Mouse (Mus musculus) embryonic facial prominence, embryonic 14.5 days (tissue): ENCODE data around the gene Ier5l. TPM values are rescaled to one million over a fixed set of nuclear protein-coding genes. Genes with fewer than 3 reads are reported as not detected.

Experiments used
- ATAC-seq: fragments of 200-750 bp; cut with Nextera tagmentation; 2 replicates; pipeline ENCODE4 v1.8.0; 2017; ENCODE audit warnings: low read depth, moderate number of reproducible peaks, moderate TSS enrichment
- DNase-seq: peaks from one replicate; pipeline ENCODE4 v3.0.0-alpha.2; 2015; ENCODE audit warnings: low spot score
- H3K27ac ChIP-seq: fragments of 300-500 bp; sonication (generic); replicated peaks from 2 replicates; pipeline ENCODE4 v1.5.1; 2014; ENCODE audit warnings: low read depth, mild to moderate bottlenecking, low read length, moderate library complexity
- H3K27me3 ChIP-seq: fragments of 300-500 bp; sonication (generic); replicated peaks from 2 replicates; pipeline ENCODE4 v1.6.1; 2014; ENCODE audit warnings: low read length; ENCODE audit not compliant: control insufficient read depth, insufficient read depth
- H3K36me3 ChIP-seq: fragments of 300-500 bp; sonication (generic); 2 replicates; pipeline ENCODE4 v1.6.1; 2014; ENCODE audit warnings: low read length, mixed read lengths; ENCODE audit not compliant: control insufficient read depth, insufficient read depth
- H3K4me1 ChIP-seq: fragments of 300-500 bp; sonication (generic); 2 replicates; pipeline ENCODE4 v1.6.1; 2014; ENCODE audit warnings: antibody characterized with exemption, low read length; ENCODE audit not compliant: control insufficient read depth, insufficient read depth
- H3K4me2 ChIP-seq: fragments of 300-500 bp; sonication (generic); 2 replicates; pipeline ENCODE4 v1.6.1; 2014; ENCODE audit warnings: low read depth, mild to moderate bottlenecking, low read length, moderate library complexity, mixed read lengths
- H3K4me3 ChIP-seq: fragments of 300-500 bp; sonication (generic); 2 replicates; pipeline ENCODE4 v1.5.1; 2014; ENCODE audit warnings: low read depth, mild to moderate bottlenecking, low read length
- H3K9ac ChIP-seq: fragments of 300-500 bp; sonication (generic); 2 replicates; pipeline ENCODE4 v1.6.1; 2014; ENCODE audit warnings: low read depth, mild to moderate bottlenecking, low read length, moderate library complexity, mixed read lengths
- H3K9me3 ChIP-seq: fragments of 300-500 bp; sonication (generic); 2 replicates; pipeline ENCODE4 v1.6.1; 2016; ENCODE audit warnings: low read length; ENCODE audit not compliant: control insufficient read depth
- WGBS: fragments of 180-500 bp; shearing (Covaris S2); extraction: QIAGEN DNeasy Blood & Tissue Kit; methylation state at CpG from one replicate; pipeline ENCODE4 v1.1.7; 2014; 5-methylcytosine and 5-hydroxymethylcytosine counted together
- polyA plus RNA-seq: library from polyadenylated mRNA; unstranded; fragments of >200 nt; fragmentation: Nextera tagmentation; extraction: Ambion mirVana; gene quantifications from 2 replicates; pipeline ENCODE4 v1.2.1, GENCODE M21; 2014

The Ier5l gene
- 3.4 TPM in 2 replicates for polyA plus RNA-seq

DNA sequence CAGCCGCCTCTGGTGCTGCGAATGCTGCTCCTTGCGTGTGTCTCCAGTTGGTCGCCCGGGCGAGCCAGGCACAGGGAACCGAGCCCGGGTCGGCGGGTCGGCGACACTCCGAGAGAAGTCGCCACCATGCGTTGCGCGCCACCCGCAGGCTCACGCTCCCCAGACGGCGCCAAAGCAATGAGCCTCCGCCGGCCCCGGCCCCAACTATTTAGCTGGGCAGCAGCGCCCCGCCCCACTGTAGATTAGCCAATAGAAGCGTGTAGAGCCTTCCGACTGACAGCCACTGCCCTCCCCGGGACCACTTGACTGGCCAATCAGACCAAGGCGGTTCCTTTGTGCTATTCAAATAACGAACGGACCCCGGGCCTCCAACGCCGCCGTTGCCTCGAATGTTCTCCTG, at the start of gene Ier5l:
Gene Ier5l (minus strand): TSS at position 181 of the 400 bp plus-strand sequence.
- Histone ChIP-seq H3K9me3 (no peaks in the 10 kb centered on the region), H3K4me1 (peaks cover 17% of the 10 kb centered on the region), H3K9ac (peak within 1 kb of the TSS; percentile 98), H3K36me3 (no peaks in the 10 kb centered on the region), H3K27ac (peak within 1 kb of the TSS; percentile 98), H3K27me3 (no peaks in the 10 kb centered on the region), H3K4me3 (peak within 1 kb of the TSS; percentile 98), H3K4me2 (peak within 1 kb of the TSS; percentile 82)
- ATAC-seq (peak; percentile 90), DNase-seq (peak; percentile 99)
- 4% methylated on average over 30 of the region's 37 CpGs for WGBS

DNA sequence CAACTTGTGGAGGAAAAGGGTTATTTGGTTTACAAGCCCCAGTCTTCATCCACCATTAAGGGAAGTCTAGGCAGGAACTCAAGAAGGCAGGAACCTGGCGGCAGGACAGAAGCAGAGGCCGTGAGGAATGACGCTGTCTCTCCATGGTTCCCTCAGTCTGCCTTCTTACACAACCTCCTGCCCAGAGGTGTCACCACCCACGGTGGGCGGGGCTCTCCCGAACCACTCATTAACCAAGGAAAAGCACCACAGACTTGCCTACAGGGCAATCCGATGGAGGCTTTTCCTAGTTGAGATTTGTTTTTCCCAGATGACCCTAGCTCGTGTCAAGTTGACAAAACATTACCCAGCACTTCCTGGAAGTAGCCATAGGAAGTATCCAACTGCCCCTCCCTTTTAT, 49.7 kb upstream of the Ier5l start:
- WGBS: 77% methylated on average over 8 of the region's 8 CpGs
- peaks cover 8% of the 10 kb centered on the region; the same call in 1 of the 2 replicates for H3K4me1 ChIP-seq
- ATAC-seq (no peak), DNase-seq (no peak)
- no peaks in the 10 kb centered on the region for H3K27me3 ChIP-seq
- no peaks in the 10 kb centered on the region for H3K9me3 ChIP-seq
- no peaks in the 10 kb centered on the region for H3K36me3 ChIP-seq
- no peak overlapping the region for H3K9ac ChIP-seq
- no peak overlapping the region for H3K4me2 ChIP-seq
- no peak overlapping the region for H3K4me3 ChIP-seq
- no peak overlapping the region for H3K27ac ChIP-seq

DNA sequence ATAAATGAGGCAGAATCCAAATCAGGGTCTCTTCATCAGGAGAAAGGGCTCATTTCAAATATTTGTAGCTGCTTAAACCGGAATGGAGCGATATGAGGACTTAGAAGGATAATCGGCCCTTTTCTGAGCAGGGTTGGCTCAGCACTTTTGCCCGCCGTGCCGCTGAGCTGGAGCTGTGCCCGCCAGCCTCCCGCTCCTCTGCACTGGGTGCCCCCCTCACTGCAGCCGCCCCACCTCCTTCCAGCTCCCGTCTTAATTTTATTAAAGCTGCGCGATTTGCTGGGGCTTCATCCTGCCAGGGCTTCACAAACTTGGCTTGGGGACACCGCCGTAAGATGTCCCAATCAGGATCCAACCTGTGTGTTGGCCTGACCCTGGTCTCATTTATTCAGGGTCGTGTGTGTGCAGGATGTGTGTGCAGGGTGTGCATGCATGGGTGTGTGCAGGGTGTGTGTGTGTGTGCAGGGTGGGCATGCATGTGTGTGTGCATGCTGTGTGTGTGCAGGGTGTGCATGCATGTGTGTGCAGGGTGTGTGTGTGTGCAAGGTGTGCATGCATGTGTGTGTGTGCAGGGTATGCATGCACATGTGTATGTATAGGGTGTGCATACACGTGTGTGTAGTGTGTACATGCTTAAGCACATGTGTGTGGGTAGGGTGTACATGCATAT, 36.8 kb upstream of the Ier5l start:
- H3K36me3 ChIP-seq: no peaks in the 10 kb centered on the region
- H3K4me1 ChIP-seq: no peaks in the 10 kb centered on the region
- H3K4me2 ChIP-seq: no peak overlapping the region
- no peaks in the 10 kb centered on the region for H3K27me3 ChIP-seq
- no peak overlapping the region for H3K4me3 ChIP-seq
- H3K9ac ChIP-seq: no peak overlapping the region
- H3K27ac ChIP-seq: no peak overlapping the region
- WGBS: 66% methylated on average over 16 of the region's 16 CpGs
- 0 out of 2 replicates have a peak, but pooled peaks have one; percentile 39 for ATAC-seq
- no peaks in the 10 kb centered on the region for H3K9me3 ChIP-seq
- DNase-seq: peak; percentile 25

DNA sequence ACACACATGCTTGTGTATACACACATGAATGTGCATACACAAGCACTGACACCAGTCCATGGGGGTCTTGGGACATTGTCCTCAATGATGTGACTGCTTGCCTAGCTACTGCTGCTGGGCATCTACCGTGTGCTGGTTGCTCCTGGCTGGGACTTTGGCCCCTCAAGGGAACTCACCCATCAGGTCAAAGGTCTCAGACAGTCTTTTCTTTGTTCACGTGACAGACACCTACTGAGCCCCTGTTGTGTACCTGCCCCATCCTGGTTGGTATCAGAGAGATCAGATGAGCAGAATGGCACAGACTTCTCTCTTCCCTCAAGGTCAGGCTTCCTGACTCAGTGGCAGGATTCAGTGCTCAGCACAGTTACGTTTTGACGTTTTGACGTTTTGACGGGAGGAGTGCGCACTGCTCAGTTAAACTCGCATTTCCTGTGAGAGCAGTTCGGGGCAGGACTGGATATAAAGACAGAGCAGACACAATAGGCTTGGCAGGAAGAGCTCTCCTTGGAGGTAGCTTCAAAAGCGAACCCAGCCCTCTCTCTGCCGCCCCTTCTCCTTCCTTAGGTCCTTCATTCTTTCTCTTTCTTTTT, 33.2 kb upstream of the Ier5l start:
- Histone ChIP-seq H3K36me3 (no peaks in the 10 kb centered on the region), H3K9ac (no peak overlapping the region), H3K4me3 (no peak overlapping the region), H3K4me2 (no peak overlapping the region), H3K9me3 (no peaks in the 10 kb centered on the region), H3K4me1 (0 out of 2 replicates have a peak, but pooled peaks cover 5% of the 10 kb centered on the region), H3K27ac (no peak overlapping the region), H3K27me3 (no peaks in the 10 kb centered on the region)
- DNase-seq (no peak), ATAC-seq (no peak)
- 45% methylated on average over 11 of the region's 11 CpGs for WGBS

DNA sequence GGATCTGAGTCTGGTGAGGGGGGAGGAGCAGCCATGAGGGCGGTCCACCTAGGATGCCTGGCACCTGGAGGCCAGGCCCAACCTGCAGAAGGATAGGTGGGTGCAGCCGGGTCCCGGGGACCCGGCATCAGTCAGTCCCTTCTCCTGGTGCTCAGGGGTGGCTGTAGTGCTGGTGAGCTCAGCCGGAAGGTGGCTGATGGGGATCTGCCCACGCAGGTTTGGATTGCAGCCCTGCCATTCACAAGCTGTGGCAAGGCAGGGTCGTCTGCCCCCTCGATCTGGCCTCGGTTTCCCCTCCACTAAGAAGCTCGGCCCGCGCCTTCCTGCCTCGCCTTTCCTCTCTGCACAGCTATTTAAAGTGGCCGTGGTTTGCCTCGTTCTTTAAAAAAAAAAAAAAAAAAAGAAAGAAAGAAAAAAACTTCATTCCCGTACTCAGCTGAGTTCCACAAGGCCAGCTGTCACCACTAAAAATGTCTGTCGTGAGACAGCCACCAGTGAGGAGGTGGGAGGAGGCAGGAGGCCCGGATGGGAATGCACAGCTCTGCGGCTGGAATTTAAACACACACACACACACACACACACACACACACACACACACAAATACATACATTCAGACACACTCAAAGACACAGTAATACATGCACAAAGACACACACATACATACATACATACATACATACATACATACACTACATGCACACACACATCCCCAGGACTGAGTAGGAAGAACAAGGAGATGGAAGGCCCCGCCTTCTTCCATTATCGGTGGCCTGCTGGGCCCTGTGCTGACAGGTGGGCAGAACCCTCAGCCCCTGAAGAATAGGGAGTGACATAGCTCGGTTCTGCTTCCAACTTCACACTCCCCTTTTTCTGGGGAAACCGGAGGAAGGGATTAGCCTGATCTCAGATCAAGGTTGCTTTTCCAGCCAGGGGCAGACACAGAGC, 29.9 kb upstream of the Ier5l start:
- 0 out of 2 replicates have a peak, but pooled peaks cover 5% of the 10 kb centered on the region for H3K4me1 ChIP-seq
- ATAC-seq: peak; percentile 78; the same call in 1 of the 2 replicates
- no peak overlapping the region for H3K4me2 ChIP-seq
- peak; percentile 80 for DNase-seq
- no peaks in the 10 kb centered on the region for H3K9me3 ChIP-seq
- H3K27me3 ChIP-seq: no peaks in the 10 kb centered on the region
- H3K4me3 ChIP-seq: no peak overlapping the region
- H3K36me3 ChIP-seq: no peaks in the 10 kb centered on the region
- H3K27ac ChIP-seq: peak overlapping the region; percentile 63
- 40% methylated on average over 23 of the region's 23 CpGs for WGBS
- 0 out of 2 replicates have a peak overlapping the region, but pooled peaks have one; percentile 19 for H3K9ac ChIP-seq

DNA sequence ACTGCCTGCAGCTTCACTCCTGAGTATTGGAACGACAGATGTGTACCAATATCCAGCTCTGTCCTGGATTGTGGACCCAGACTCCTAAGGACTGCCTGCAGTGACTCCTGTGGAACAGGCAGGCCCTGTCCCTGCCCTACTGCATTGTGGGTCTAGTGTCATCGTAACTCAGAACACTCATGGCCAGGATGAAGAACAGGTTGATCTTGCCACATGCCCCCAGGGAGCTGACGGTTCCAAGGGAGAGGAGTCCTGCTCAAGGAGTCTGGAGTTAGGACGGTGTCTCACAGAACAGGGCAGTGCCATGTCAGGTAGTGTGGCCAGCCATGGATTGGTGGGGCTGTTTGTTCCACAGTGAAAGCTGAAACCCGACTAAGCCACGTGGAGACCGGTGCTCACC, 27.7 kb upstream of the Ier5l start:
- H3K27ac ChIP-seq: no peak overlapping the region
- H3K36me3 ChIP-seq: no peaks in the 10 kb centered on the region
- DNase-seq: no peak
- no peak overlapping the region for H3K9ac ChIP-seq
- ATAC-seq: no peak; the same call in 1 of the 2 replicates
- no peak overlapping the region for H3K4me3 ChIP-seq
- 49% methylated on average over 7 of the region's 7 CpGs for WGBS
- 0 out of 2 replicates have a peak, but pooled peaks cover 5% of the 10 kb centered on the region for H3K4me1 ChIP-seq
- H3K27me3 ChIP-seq: no peaks in the 10 kb centered on the region
- H3K9me3 ChIP-seq: no peaks in the 10 kb centered on the region
- no peak overlapping the region for H3K4me2 ChIP-seq

DNA sequence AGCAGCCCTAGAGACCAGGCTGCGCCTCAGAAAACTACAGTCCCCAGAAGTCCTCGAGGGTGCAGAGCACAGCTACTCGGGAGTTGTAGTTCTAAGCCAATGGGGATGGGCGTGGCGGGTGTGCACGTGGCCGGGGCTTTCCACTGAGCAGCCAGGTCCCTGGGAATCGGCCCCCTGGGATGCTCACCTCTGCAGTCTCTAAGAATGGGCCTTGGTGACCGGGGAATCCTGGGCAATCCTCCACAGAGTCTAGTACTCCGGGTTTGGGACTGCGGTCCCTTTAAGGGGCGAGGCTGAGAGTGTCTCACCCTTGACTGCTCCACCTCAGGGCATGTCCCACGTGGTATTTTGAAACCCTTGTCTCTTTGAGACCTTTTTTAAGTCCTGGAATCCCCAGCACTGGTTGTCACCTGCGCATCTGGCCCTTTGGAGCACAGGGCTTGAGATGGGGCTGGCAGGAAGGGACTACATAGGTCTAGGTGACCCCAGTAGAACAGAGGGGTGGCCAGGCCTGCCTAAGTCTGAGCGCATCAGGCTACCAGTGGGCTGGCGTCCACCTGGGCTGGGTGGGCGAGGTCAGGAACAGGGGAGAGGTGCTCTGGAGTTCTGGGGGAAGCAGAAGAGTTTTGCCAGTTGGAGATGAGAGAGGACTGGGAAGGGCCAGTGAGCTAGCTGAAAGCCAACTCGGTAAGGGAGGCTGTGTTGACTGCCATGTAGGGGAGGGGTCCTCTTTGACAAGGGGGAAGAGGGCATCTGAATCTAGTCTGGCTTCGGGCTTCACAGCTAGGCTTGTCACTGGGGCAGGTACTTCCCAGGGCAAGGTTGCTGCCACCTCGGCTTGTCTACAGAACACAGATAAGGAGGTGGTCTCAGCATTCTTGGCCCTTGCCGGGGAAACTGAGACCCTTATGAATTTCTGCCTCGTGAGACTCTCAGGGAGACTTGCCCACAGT, 22.2 kb upstream of the Ier5l start:
- DNase-seq (peak; percentile 90), ATAC-seq (peak; percentile 97)
- H3K4me2 ChIP-seq: peak overlapping the region; percentile 59
- peaks cover 4% of the 10 kb centered on the region; the same call in 1 of the 2 replicates for H3K4me1 ChIP-seq
- H3K27me3 ChIP-seq: no peaks in the 10 kb centered on the region
- no peaks in the 10 kb centered on the region for H3K9me3 ChIP-seq
- H3K4me3 ChIP-seq: peak overlapping the region; percentile 27
- no peaks in the 10 kb centered on the region for H3K36me3 ChIP-seq
- WGBS: 22% methylated on average over 21 of the region's 22 CpGs
- H3K9ac ChIP-seq: no peak overlapping the region
- H3K27ac ChIP-seq: no peak overlapping the region
